Mouse (Mus musculus): ENCODE data around the gene Sipa1.
A peak's percentile ranks its signal among the peaks of the same experiment; 100 is the strongest.

Sipa1 gene

GRCm38 (mm10) chr19:5662981-5663913, at the start of gene Sipa1:
TSS of gene Sipa1 (minus strand) at chr19:5663707.
- peak; percentile 34 for DNase-seq (ENCODE audit: low read depth, low spot score)

- no peak for DNase-seq (ENCODE audit: low read depth, low spot score)
Observed at GRCm38 (mm10) chr19:5713255-5713654, 49.7 kb upstream of the Sipa1 start.

- no peak for DNase-seq (ENCODE audit: low read depth, low spot score)
Observed at GRCm38 (mm10) chr19:5711907-5712460, 48.5 kb upstream of the Sipa1 start.

- DNase-seq (ENCODE audit: low read depth, low spot score): no peak
Observed at GRCm38 (mm10) chr19:5711218-5711617, 47.7 kb upstream of the Sipa1 start.

- no peak for DNase-seq (ENCODE audit: low read depth, low spot score)
Observed at GRCm38 (mm10) chr19:5710581-5710980, 47.1 kb upstream of the Sipa1 start.

- no peak for DNase-seq (ENCODE audit: low read depth, low spot score)
Observed at GRCm38 (mm10) chr19:5710068-5710467, 46.6 kb upstream of the Sipa1 start.

- DNase-seq (ENCODE audit: low read depth, low spot score): no peak
Observed at GRCm38 (mm10) chr19:5704801-5705571, 41.5 kb upstream of the Sipa1 start.

- DNase-seq (ENCODE audit: low read depth, low spot score): no peak
Observed at GRCm38 (mm10) chr19:5704163-5704800, 40.8 kb upstream of the Sipa1 start, which contains the start of gene Kcnk7. TSS of gene Kcnk7 (plus strand) at chr19:5704367.

- no peak for DNase-seq (ENCODE audit: low read depth, low spot score)
Observed at GRCm38 (mm10) chr19:5695849-5696462, 32.4 kb upstream of the Sipa1 start.

GRCm38 (mm10) chr19:5693801-5694200, 30.3 kb upstream of the Sipa1 start:
- no peak for DNase-seq (ENCODE audit: low read depth, low spot score)

- DNase-seq (ENCODE audit: low read depth, low spot score): no peak
Observed at GRCm38 (mm10) chr19:5692913-5693396, 29.4 kb upstream of the Sipa1 start.

- no peak for DNase-seq (ENCODE audit: low read depth, low spot score)
Observed at GRCm38 (mm10) chr19:5692086-5692912, 28.8 kb upstream of the Sipa1 start.

- DNase-seq (ENCODE audit: low read depth, low spot score): no peak
Observed at GRCm38 (mm10) chr19:5691601-5692000, 28.1 kb upstream of the Sipa1 start.

- DNase-seq (ENCODE audit: low read depth, low spot score): no peak
Observed at GRCm38 (mm10) chr19:5690343-5690735, 26.8 kb upstream of the Sipa1 start.

- peak; percentile 28 for DNase-seq (ENCODE audit: low read depth, low spot score)
Observed at GRCm38 (mm10) chr19:5689565-5690342, 26.2 kb upstream of the Sipa1 start.

GRCm38 (mm10) chr19:5689088-5689428, 25.6 kb upstream of the Sipa1 start:
- no peak for DNase-seq (ENCODE audit: low read depth, low spot score)

- peak; percentile 99 for DNase-seq (ENCODE audit: low read depth, low spot score)
Observed at GRCm38 (mm10) chr19:5688200-5689087, 24.9 kb upstream of the Sipa1 start, which contains the start of the genes Map3k11 and Pcnx3. TSS of gene Map3k11 (plus strand) at chr19:5688742. TSS of gene Pcnx3 (minus strand) at chr19:5688908.

GRCm38 (mm10) chr19:5687738-5688137, 24.2 kb upstream of the Sipa1 start:
- no peak for DNase-seq (ENCODE audit: low read depth, low spot score)

Data from brain, embryonic 18.5 days (tissue).